Mouse (Mus musculus) bone marrow macrophage, adult 2 months (primary cell): ENCODE measurements at regions not wholly inside any gene's neighbourhood (a gene's known extent, or its start where the extent isn't known, plus 50 kb on each side); places are given as distances from the start of the nearest gene placed in this dataset.

Experiments used
- CTCF ChIP-seq: IDR thresholded peaks from 2 replicates; pipeline ENCODE4 v1.5.1; 2012; ENCODE audit warnings: low read depth, mild to moderate bottlenecking, low read length, moderate library complexity
- POLR2A ChIP-seq: IDR thresholded peaks from 2 replicates; pipeline ENCODE4 v1.6.1; 2012; ENCODE audit warnings: mild to moderate bottlenecking, low read depth, low read length, borderline replicate concordance

DNA sequence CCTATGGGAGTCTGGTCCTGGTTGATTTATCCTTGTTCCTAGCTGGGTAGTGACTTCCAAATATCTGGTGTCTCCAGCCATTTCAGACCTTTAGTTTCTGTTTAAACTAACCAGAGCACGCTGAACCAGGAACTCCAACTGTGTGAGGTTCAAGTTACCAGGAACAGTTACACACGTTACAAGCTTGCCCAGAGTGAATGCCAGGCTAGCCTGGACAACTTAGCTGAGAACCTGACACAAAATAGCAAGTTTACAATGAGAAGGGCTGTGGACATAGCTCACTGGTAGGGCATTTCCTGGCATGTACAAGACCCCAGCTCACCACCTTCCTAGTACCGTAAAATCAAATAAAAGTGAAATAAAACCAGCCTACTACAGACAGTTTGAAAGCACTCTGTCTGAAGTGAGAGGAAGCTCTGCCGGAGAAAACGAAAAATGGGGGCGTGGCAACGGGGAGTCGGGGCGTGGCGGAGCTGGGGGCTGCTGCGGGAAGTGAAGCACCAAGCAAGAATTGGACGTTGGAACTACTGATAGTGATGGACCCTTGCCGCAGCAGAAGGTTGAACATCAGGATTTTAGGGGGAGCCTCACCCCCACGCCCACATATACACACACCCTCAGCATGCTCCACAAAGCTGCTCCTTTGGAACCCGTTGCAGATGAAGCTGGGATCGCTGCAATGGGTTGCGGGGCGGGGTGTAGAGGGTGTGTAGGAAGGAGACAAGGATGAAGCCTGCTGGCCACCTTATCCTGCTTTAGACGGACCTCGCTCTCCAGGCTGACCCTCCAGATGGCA is 239.3 kb downstream of the Lrfn2 start:
- no peak for TF ChIP-seq CTCF
- TF ChIP-seq POLR2A: no peak
